Mouse (Mus musculus): ENCODE results near the gene Ntmt1.

DNA sequence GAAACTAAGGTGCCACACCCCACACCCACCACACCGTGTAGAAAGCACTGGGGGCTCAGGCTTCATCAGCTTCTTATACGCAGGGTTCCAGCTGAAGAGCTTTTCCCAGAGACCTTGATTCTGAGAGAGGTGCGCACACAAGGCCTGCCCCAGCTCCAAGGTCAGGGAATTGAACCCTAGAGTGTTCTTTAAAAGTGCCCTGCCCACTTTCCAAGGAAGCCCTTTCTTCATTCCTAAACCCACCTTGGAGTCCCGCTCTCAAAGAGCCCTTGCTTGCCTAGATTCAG, 48.6 kb upstream of the Ntmt1 start:
- TF ChIP-seq POLR2A (IDR thresholded peaks at IDR 0.05; ENCODE audit: insufficient read length, low read depth) (no peak), MAX (IDR thresholded peaks at IDR 0.05; ENCODE audit: low read depth) (no peak), MYOD1 (IDR thresholded peaks at IDR 0.05; ENCODE audit: control insufficient read depth in 1 of 3, insufficient read length in 2 of 3, low read depth in 2 of 3) (no peak), E2F4 (IDR thresholded peaks at IDR 0.05; ENCODE audit: insufficient read depth) (no peak), MYOG (IDR thresholded peaks at IDR 0.05; ENCODE audit: control insufficient read depth in 1 of 3, insufficient read depth in 1 of 3, insufficient read length in 2 of 3, low read depth in 2 of 3) (no peak), USF1 (IDR thresholded peaks at IDR 0.05; ENCODE audit: low read depth) (no peak), TCF12 (IDR thresholded peaks at IDR 0.05; ENCODE audit: insufficient read depth, poor library complexity, severe bottlenecking) (no peak), TCF3 (IDR thresholded peaks at IDR 0.05; ENCODE audit: insufficient read length, low read depth) (no peak), POLR2AphosphoS2 (IDR thresholded peaks at IDR 0.05; ENCODE audit: insufficient read length, low read depth) (no peak), REST (IDR thresholded peaks at IDR 0.05; ENCODE audit: insufficient read depth, insufficient read length) (no peak)
